In the genomic region with DNA sequence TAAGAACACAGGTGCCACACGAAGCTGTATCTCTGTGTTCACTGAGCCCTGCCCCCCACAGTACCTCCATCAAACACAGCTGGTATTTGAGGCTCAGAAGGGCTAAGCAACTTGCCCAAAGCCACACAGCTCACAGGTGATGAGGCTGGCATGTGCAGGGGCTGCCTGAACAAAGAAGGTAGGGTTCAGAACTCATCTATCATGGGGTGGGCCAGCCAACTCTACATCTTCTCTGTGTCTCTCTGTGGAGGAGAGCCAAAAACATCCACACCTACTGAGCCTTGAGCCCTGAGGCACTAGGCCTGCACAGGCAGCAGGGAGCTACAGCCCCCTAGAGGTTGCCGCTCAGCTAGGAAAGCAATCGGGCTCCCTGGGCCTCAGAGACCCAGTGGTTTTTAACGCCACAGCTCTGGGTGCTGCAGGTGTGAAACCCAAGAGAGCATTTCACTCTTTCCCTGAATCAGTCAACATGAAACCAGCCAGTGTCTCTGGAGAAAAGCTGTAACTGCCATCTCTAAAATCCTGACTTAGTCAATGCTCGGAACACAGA, we compare ENCODE assay signal across 10 mouse cellular contexts. TPM values are rescaled to one million over a fixed set of nuclear protein-coding genes. Genes with fewer than 3 reads are reported as not detected.
DNase-seq lines count a peak whose midpoint lies in the region; ATAC-seq and TF ChIP-seq lines count a peak whose summit lies in the region.
"Had no signal": no experiment of that assay in that cellular context is flagged by ENCODE, and none has a peak within 500 bp of the region (broad histone marks: within the 10 kb centered on the region; RNA-seq: fewer than 3 reads in every experiment).

No protein-coding gene starts in this region.

- H3K79me2 ChIP-seq in MEL (ENCODE audit: control insufficient read depth, insufficient read depth, low read length, poor library complexity): no peaks in the 10 kb centered on the region

- DNase-seq in liver (peak; percentile 27), MEL (ENCODE audit: low read depth, low spot score) (no peak)
- DNase-seq in liver, embryonic 11.5 days (ENCODE audit: low spot score): no peak
- DNase-seq in thymus, postnatal 14 days: peak; percentile 86
- no peak for DNase-seq in hindbrain, embryonic 11.5 days (ENCODE audit: low spot score)
- DNase-seq: cerebellum, adult 11 months; heart, adult 11 months had no signal

- H3K9me3 ChIP-seq in liver, embryonic 11.5 days (ENCODE audit: control insufficient read depth, low read length): no peaks in the 10 kb centered on the region
- H3K9me3 ChIP-seq in MEL (replicated peaks; ENCODE audit: insufficient read depth, low read length): no peaks in the 10 kb centered on the region
- H3K9me3 ChIP-seq in hindbrain, embryonic 16.5 days (ENCODE audit: control insufficient read depth, low read length): no peaks in the 10 kb centered on the region
- H3K9me3 ChIP-seq in hindbrain, embryonic 11.5 days (ENCODE audit: control insufficient read depth, low read length): no peaks in the 10 kb centered on the region

- no peaks in the 10 kb centered on the region; the same call in 1 of the 2 replicates for H3K36me3 ChIP-seq in liver, embryonic 11.5 days (ENCODE audit: control insufficient read depth, insufficient read depth, low read length)
- no peaks in the 10 kb centered on the region for H3K36me3 ChIP-seq in MEL (ENCODE audit: control insufficient read depth in 1 of 2, insufficient read depth in 2 of 2, low read length in 2 of 2)
- H3K36me3 ChIP-seq in hindbrain, embryonic 16.5 days (ENCODE audit: control insufficient read depth, insufficient read depth, low read length): no peaks in the 10 kb centered on the region
- H3K36me3 ChIP-seq in hindbrain, embryonic 11.5 days (ENCODE audit: control insufficient read depth, insufficient read depth, low read length): no peaks in the 10 kb centered on the region

- H3K27me3 ChIP-seq in liver, embryonic 11.5 days (replicated peaks; ENCODE audit: control insufficient read depth, insufficient read depth, low read length): no peaks in the 10 kb centered on the region
- no peaks in the 10 kb centered on the region for H3K27me3 ChIP-seq in MEL (ENCODE audit: control insufficient read depth in 1 of 2, insufficient read depth in 2 of 2, low read length in 2 of 2)
- no peaks in the 10 kb centered on the region for H3K27me3 ChIP-seq in hindbrain, embryonic 16.5 days (replicated peaks; ENCODE audit: control insufficient read depth, insufficient read depth, low read length)
- no peaks in the 10 kb centered on the region for H3K27me3 ChIP-seq in hindbrain, embryonic 11.5 days (ENCODE audit: control insufficient read depth, insufficient read depth, low read length)

- no peak overlapping the region for H3K9ac ChIP-seq in liver, embryonic 11.5 days (ENCODE audit: low read depth, low read length)
- no peak overlapping the region for H3K9ac ChIP-seq in MEL (ENCODE audit: control insufficient read depth, low read depth, low read length, poor library complexity, severe bottlenecking)
- H3K9ac ChIP-seq in hindbrain, embryonic 16.5 days (ENCODE audit: low read depth, low read length): no peak overlapping the region; the same call in 1 of the 2 replicates
- no peak overlapping the region for H3K9ac ChIP-seq in hindbrain, embryonic 11.5 days (ENCODE audit: low read depth, low read length)

- TF ChIP-seq POLR2A in MEL (IDR thresholded peaks at IDR 0.05; ENCODE audit: control insufficient read depth in 1 of 2, insufficient read depth in 1 of 2, low read depth in 1 of 2, low read length in 2 of 2, poor library complexity in 1 of 2): no peak

- 47% methylated on average over 5 of the region's 5 CpGs for WGBS in liver, embryonic 11.5 days
- WGBS in hindbrain, embryonic 16.5 days: 56% methylated on average over 5 of the region's 5 CpGs
- 64% methylated on average over 5 of the region's 5 CpGs for WGBS in hindbrain, embryonic 11.5 days

- no peak overlapping the region for H3K4me2 ChIP-seq in liver, embryonic 11.5 days
- H3K4me2 ChIP-seq in hindbrain, embryonic 16.5 days (ENCODE audit: low read length): no peak overlapping the region
- H3K4me2 ChIP-seq in hindbrain, embryonic 11.5 days (replicated peaks; ENCODE audit: low read depth, low read length): no peak overlapping the region

- peak; percentile 17 for TF ChIP-seq RAD21 in MEL (IDR thresholded peaks at IDR 0.05; ENCODE audit: low read depth, low read length)

- no peak overlapping the region for H3K4me3 ChIP-seq in liver, embryonic 11.5 days (ENCODE audit: low read depth, low read length)
- H3K4me3 ChIP-seq in MEL (ENCODE audit: control insufficient read depth in 1 of 2, insufficient read depth in 1 of 2, low read depth in 2 of 2, low read length in 2 of 2): no peak overlapping the region
- H3K4me3 ChIP-seq in hindbrain, embryonic 16.5 days (ENCODE audit: low read length): no peak overlapping the region
- H3K4me3 ChIP-seq in hindbrain, embryonic 11.5 days (ENCODE audit: low read depth, low read length): no peak overlapping the region
- H3K4me3 ChIP-seq: erythroblast, embryonic 14.5 days had no signal

- H3K27ac ChIP-seq in liver, embryonic 11.5 days (ENCODE audit: low read depth, low read length): no peak overlapping the region
- no peak overlapping the region for H3K27ac ChIP-seq in MEL (ENCODE audit: control insufficient read depth, low read depth, low read length)
- H3K27ac ChIP-seq in hindbrain, embryonic 16.5 days (ENCODE audit: low read depth, low read length): no peak overlapping the region
- H3K27ac ChIP-seq in hindbrain, embryonic 11.5 days (ENCODE audit: low read depth, low read length): no peak overlapping the region

- no peak for ATAC-seq in liver, embryonic 11.5 days (replicated peaks; ENCODE audit: low FRiP score)
- ATAC-seq in megakaryocyte progenitor cell, adult 5-6 weeks (replicated peaks; ENCODE audit: poor library complexity): peak; percentile 26
- no peak for ATAC-seq in hindbrain, embryonic 16.5 days
- no peak for ATAC-seq in hindbrain, embryonic 11.5 days (ENCODE audit: low FRiP score)

- peaks cover 10% of the 10 kb centered on the region for H3K4me1 ChIP-seq in liver, embryonic 11.5 days (replicated peaks; ENCODE audit: control insufficient read depth, insufficient read depth, low read length)
- H3K4me1 ChIP-seq in MEL (ENCODE audit: control insufficient read depth in 1 of 2, insufficient read depth in 2 of 2, low read length in 2 of 2): no peaks in the 10 kb centered on the region; a peak in 1 of 4 replicates
- no peaks in the 10 kb centered on the region for H3K4me1 ChIP-seq in hindbrain, embryonic 16.5 days (ENCODE audit: control insufficient read depth, insufficient read depth, low read depth, low read length)
- H3K4me1 ChIP-seq in hindbrain, embryonic 11.5 days (replicated peaks; ENCODE audit: control insufficient read depth, insufficient read depth, low read length): no peaks in the 10 kb centered on the region

- no peak for TF ChIP-seq EP300 in MEL (IDR thresholded peaks at IDR 0.05; ENCODE audit: low read depth in 1 of 2, low read length in 2 of 2)

- TF ChIP-seq CTCF in MEL (IDR thresholded peaks at IDR 0.05 in 2 of 3, conservative IDR thresholded peaks at IDR 0.05 in 1 of 3; ENCODE audit: control insufficient read depth in 1 of 3, insufficient read depth in 1 of 3, low read depth in 2 of 3, low read length in 3 of 3, poor library complexity in 1 of 3, severe bottlenecking in 1 of 3): peak in 2 of 3 experiments; percentile 16 to 31; a peak in 2 of 6 replicates

RNA-seq across cellular contexts. Expression of a gene that starts 11.1 kb away (rescaled TPM):
- 34.2 and 35.5 TPM in 2 replicates for polyA plus RNA-seq in liver, embryonic 11.5 days (2014; fragmentation: Nextera tagmentation; extraction: Ambion mirVana)
- 21.4 and 27.0 TPM in 2 replicates for total RNA-seq in MEL (2012; rRNA removed)
- polyA plus RNA-seq in MEL (2012; ENCODE audit: insufficient read depth in 1 of 2, insufficient read length in 2 of 2, low read depth in 1 of 2, low replicate concordance in 2 of 2, missing spikeins in 1 of 2): 10 to 100 TPM in 1 of 2 experiments, not detected in 1; 33.1 TPM
- 37.6 and 46.7 TPM in 2 replicates for total RNA-seq in megakaryocyte progenitor cell, adult 5-6 weeks (2015)
- 48.6 and 52.0 TPM in 2 replicates for total RNA-seq in megakaryocyte progenitor cell, adult 5-6 weeks (2017)
- 46.8 and 51.8 TPM in 2 replicates for polyA plus RNA-seq in hindbrain, embryonic 16.5 days (2015; fragmentation: Nextera tagmentation; extraction: Ambion mirVana)
- polyA plus RNA-seq in hindbrain, embryonic 11.5 days (2014; fragmentation: Nextera tagmentation; extraction: Ambion mirVana): 32.9 and 35.2 TPM in 2 replicates

RNA-seq across cellular contexts. Expression of a gene that starts 11.3 kb away (rescaled TPM):
- polyA plus RNA-seq in liver, embryonic 11.5 days (2014; fragmentation: Nextera tagmentation; extraction: Ambion mirVana): 125 and 139 TPM in 2 replicates
- 106 and 109 TPM in 2 replicates for total RNA-seq in MEL (2012; rRNA removed)
- polyA plus RNA-seq in MEL (2012; ENCODE audit: insufficient read depth in 1 of 2, insufficient read length in 2 of 2, low read depth in 1 of 2, low replicate concordance in 2 of 2, missing spikeins in 1 of 2): 100 to 1,000 TPM in 1 of 2 experiments, not detected in 1; 134 TPM
- total RNA-seq in megakaryocyte progenitor cell, adult 5-6 weeks (2015): 80.7 and 84.9 TPM in 2 replicates
- 55.6 and 71.8 TPM in 2 replicates for total RNA-seq in megakaryocyte progenitor cell, adult 5-6 weeks (2017)
- 39.5 and 42.9 TPM in 2 replicates for polyA plus RNA-seq in hindbrain, embryonic 16.5 days (2015; fragmentation: Nextera tagmentation; extraction: Ambion mirVana)
- 48.1 and 49.9 TPM in 2 replicates for polyA plus RNA-seq in hindbrain, embryonic 11.5 days (2014; fragmentation: Nextera tagmentation; extraction: Ambion mirVana)

RNA-seq across cellular contexts. Expression of a gene that starts 21.2 kb away (rescaled TPM):
- 2.3 and 3.1 TPM in 2 replicates for polyA plus RNA-seq in liver, embryonic 11.5 days (2014; fragmentation: Nextera tagmentation; extraction: Ambion mirVana)
- 0.46 TPM in 2 replicates for total RNA-seq in MEL (2012; rRNA removed)
- 1 to 10 TPM in 1 of 2 experiments, not detected in 1; 1.6 TPM for polyA plus RNA-seq in MEL (2012; ENCODE audit: insufficient read depth in 1 of 2, insufficient read length in 2 of 2, low read depth in 1 of 2, low replicate concordance in 2 of 2, missing spikeins in 1 of 2)
- total RNA-seq in megakaryocyte progenitor cell, adult 5-6 weeks (2015): 5.1 and 7.4 TPM in 2 replicates
- total RNA-seq in megakaryocyte progenitor cell, adult 5-6 weeks (2017): 13.2 and 22.2 TPM in 2 replicates
- 0.89 and 1.1 TPM in 2 replicates for polyA plus RNA-seq in hindbrain, embryonic 16.5 days (2015; fragmentation: Nextera tagmentation; extraction: Ambion mirVana)
- polyA plus RNA-seq in hindbrain, embryonic 11.5 days (2014; fragmentation: Nextera tagmentation; extraction: Ambion mirVana): 0.36 and 0.91 TPM in 2 replicates

RNA-seq across cellular contexts. Expression of a gene that starts 27.3 kb away (rescaled TPM):
- 2.5 and 3.3 TPM in 2 replicates for polyA plus RNA-seq in liver, embryonic 11.5 days (2014; fragmentation: Nextera tagmentation; extraction: Ambion mirVana)
- 0.59 and 0.89 TPM in 2 replicates for total RNA-seq in MEL (2012; rRNA removed)
- 1 to 10 TPM in 1 of 2 experiments, not detected in 1; 3.3 TPM for polyA plus RNA-seq in MEL (2012; ENCODE audit: insufficient read depth in 1 of 2, insufficient read length in 2 of 2, low read depth in 1 of 2, low replicate concordance in 2 of 2, missing spikeins in 1 of 2)
- 0.69 and 1.0 TPM in 2 replicates for total RNA-seq in megakaryocyte progenitor cell, adult 5-6 weeks (2015)
- total RNA-seq in megakaryocyte progenitor cell, adult 5-6 weeks (2017): not detected in 2 replicates
- 101 and 129 TPM in 2 replicates for polyA plus RNA-seq in hindbrain, embryonic 16.5 days (2015; fragmentation: Nextera tagmentation; extraction: Ambion mirVana)
- polyA plus RNA-seq in hindbrain, embryonic 11.5 days (2014; fragmentation: Nextera tagmentation; extraction: Ambion mirVana): 1.6 and 2.2 TPM in 2 replicates

RNA-seq across cellular contexts. Expression of a gene that starts 28.4 kb away (rescaled TPM):
- polyA plus RNA-seq in liver, embryonic 11.5 days (2014; fragmentation: Nextera tagmentation; extraction: Ambion mirVana): 23.3 and 24.8 TPM in 2 replicates
- 12.4 and 14.8 TPM in 2 replicates for total RNA-seq in MEL (2012; rRNA removed)
- 10 to 100 TPM in 1 of 2 experiments, not detected in 1; 32.8 TPM for polyA plus RNA-seq in MEL (2012; ENCODE audit: insufficient read depth in 1 of 2, insufficient read length in 2 of 2, low read depth in 1 of 2, low replicate concordance in 2 of 2, missing spikeins in 1 of 2)
- total RNA-seq in megakaryocyte progenitor cell, adult 5-6 weeks (2015): 24.5 and 30.0 TPM in 2 replicates
- 34.0 and 34.9 TPM in 2 replicates for total RNA-seq in megakaryocyte progenitor cell, adult 5-6 weeks (2017)
- 51.4 and 52.0 TPM in 2 replicates for polyA plus RNA-seq in hindbrain, embryonic 16.5 days (2015; fragmentation: Nextera tagmentation; extraction: Ambion mirVana)
- polyA plus RNA-seq in hindbrain, embryonic 11.5 days (2014; fragmentation: Nextera tagmentation; extraction: Ambion mirVana): 25.1 and 25.5 TPM in 2 replicates

Comparison
In these comparisons a context has a peak if more than half of its experiments do, and no peak if none do; other contexts are left out.
1. DNase-seq: peak in liver (single experiment) and thymus, postnatal 14 days (single experiment); none in liver, embryonic 11.5 days (single experiment), MEL (single experiment) and hindbrain, embryonic 11.5 days (single experiment).